Mouse (Mus musculus) spleen, adult 2 months (tissue): Measurements from ENCODE around the gene Rtp1. TPM values are rescaled to one million over a fixed set of nuclear protein-coding genes. Genes with fewer than 3 reads are reported as not detected.

Experiments
- DNase-seq, 2 experiments: peaks; one replicate each; pipeline versions ENCODE4 v3.0.0 to v3.0.0-alpha.2; 2012 to 2021; ENCODE audit warnings: low spot score in 2 of 2, low read depth in 1 of 2
- H3K27ac ChIP-seq: fragments of 200-500 bp; 2 replicates; pipeline ENCODE4 v1.5.1; 2012; ENCODE audit warnings: low read length, inconsistent platforms; ENCODE audit not compliant: insufficient read depth
- H3K27me3 ChIP-seq: fragments of 200-500 bp; 2 replicates; pipeline ENCODE4 v1.6.1; 2012; ENCODE audit warnings: mild to moderate bottlenecking, moderate library complexity, low read length, inconsistent platforms; ENCODE audit not compliant: control insufficient read depth, insufficient read depth
- H3K36me3 ChIP-seq: fragments of 200-500 bp; 2 replicates; pipeline ENCODE4 v1.6.1; 2012; ENCODE audit warnings: mild to moderate bottlenecking, low read length, inconsistent platforms; ENCODE audit not compliant: control insufficient read depth, insufficient read depth
- H3K4me1 ChIP-seq: fragments of 200-500 bp; 2 replicates; pipeline ENCODE4 v1.6.1; 2011; ENCODE audit warnings: inconsistent platforms; ENCODE audit not compliant: control insufficient read depth, insufficient read depth, insufficient read length
- H3K4me3 ChIP-seq: fragments of 200-500 bp; 2 replicates; pipeline ENCODE4 v1.5.1; 2011; ENCODE audit warnings: mild to moderate bottlenecking, inconsistent platforms; ENCODE audit not compliant: insufficient read depth, insufficient read length; ENCODE audit errors: extremely low read depth
- CTCF ChIP-seq: fragments of 200-500 bp; IDR thresholded peaks from 2 replicates; pipeline ENCODE4 v1.5.1; 2011; ENCODE audit warnings: mild to moderate bottlenecking, inconsistent platforms; ENCODE audit not compliant: insufficient read depth, insufficient read length, insufficient replicate concordance; ENCODE audit errors: extremely low read depth
- POLR2A ChIP-seq: fragments of 200-500 bp; IDR thresholded peaks from 2 replicates; pipeline ENCODE4 v1.6.1; 2011; ENCODE audit warnings: low read depth, low read length, inconsistent platforms
- WGBS: fragments of 180-500 bp; shearing (Covaris S2); methylation state at CpG from one replicate; pipeline ENCODE4 v1.1.7; 2018; 5-methylcytosine and 5-hydroxymethylcytosine counted together
- polyA plus RNA-seq: library from polyadenylated mRNA; depleted of rRNA; stranded (reverse); fragments of >200 nt; gene quantifications from 2 replicates; pipeline ENCODE4 v1.2.3, GENCODE M21; 2012

The Rtp1 gene
- polyA plus RNA-seq, 1 experiment = not detected

DNA sequence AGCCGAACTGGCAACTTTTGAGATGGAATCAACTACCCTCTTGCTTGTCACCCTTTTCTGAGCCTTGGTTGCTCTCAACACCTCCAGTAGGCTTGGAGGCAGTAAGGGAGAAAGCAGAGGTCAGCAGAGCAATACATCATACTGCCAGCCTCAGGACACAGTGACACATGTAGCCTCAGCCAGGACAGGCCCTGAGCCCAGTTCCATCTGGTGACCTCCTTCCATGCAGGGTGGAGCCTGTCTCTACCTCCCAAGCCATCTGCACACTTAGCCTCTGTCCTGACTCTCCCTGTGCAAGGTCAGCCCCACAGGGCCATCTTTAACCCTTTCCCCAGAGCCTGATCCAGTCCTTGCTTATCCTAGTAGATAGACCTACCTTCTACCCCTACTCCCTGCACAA is 1.2 kb upstream of the Rtp1 start:
- DNase-seq = no peak
- 92% methylated on average over 1 of the region's 1 CpGs for WGBS
- Histone ChIP-seq H3K4me1 (no peaks in the 10 kb centered on the region), H3K27ac (no peak overlapping the region), H3K36me3 (no peaks in the 10 kb centered on the region), H3K4me3 (no peak overlapping the region), H3K27me3 (no peaks in the 10 kb centered on the region)
- no peak for TF ChIP-seq POLR2A
- TF ChIP-seq CTCF = no peak

DNA sequence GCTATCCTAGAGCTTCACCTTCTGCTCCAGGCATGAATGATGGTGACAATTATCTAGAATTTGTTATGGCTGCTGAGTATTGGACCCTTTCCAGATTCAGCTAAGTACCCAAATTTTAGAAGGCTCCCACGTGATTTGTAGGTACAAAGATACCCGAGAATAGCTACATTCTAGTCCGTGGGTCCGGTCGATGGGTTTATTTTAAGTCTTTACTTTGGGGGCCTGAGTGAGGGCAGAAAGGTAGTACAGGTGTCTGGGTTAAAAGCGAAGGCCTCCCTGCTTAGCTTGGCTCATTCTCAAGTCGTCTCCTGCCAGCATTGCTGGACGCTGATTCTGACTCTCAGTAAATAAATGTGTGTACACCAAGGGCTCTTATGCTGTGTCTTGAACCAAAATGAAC is 1.1 kb downstream of the Rtp1 start:
- Histone ChIP-seq H3K4me1 (no peaks in the 10 kb centered on the region), H3K36me3 (no peaks in the 10 kb centered on the region), H3K27me3 (no peaks in the 10 kb centered on the region), H3K27ac (no peak overlapping the region), H3K4me3 (no peak overlapping the region)
- WGBS = 90% methylated on average over 8 of the region's 8 CpGs
- DNase-seq = no peak
- TF ChIP-seq POLR2A (no peak), CTCF (no peak)

DNA sequence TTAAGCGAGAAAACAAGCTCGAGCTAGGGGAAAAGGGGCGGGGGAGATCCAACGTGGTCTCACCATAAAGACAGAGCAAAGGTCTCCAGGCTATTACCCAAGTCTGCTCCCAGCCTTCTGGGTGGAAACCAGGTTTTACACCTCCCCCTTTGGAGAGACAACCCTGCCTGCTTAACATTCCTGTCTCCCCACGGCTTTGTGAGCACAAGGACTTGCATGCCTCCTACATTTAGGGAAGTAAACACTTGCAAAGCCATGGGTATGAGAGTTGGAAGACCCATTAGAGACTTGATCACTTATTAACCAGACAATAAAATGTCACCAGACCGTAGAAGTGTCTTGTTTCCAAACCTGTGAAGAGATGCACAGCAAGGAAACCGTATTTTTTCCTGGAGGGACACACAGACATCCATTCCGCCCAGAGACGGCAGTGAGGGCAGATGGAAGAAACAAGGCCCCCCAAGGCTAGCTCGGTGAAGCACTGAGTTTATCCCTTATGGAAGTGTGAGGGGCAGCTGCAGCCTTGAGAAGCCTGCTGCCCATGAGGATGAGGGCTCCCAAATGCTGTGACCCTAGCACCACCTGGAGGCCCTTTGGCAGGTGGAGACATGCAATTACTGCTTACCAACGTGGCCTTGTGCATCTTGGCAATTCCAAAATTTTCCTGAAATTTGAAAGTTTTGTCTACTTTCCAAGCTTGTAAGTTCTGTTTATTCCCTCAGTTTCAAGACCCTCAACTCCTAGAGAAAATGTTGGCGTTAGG is 8.7 kb downstream of the Rtp1 start:
- Histone ChIP-seq H3K4me1 (no peaks in the 10 kb centered on the region), H3K27ac (no peak overlapping the region), H3K27me3 (no peaks in the 10 kb centered on the region), H3K36me3 (no peaks in the 10 kb centered on the region), H3K4me3 (no peak overlapping the region)
- 70% methylated on average over 12 of the region's 12 CpGs for WGBS
- no peak for DNase-seq
- TF ChIP-seq POLR2A (no peak), CTCF (peak; percentile 26; the same call in 1 of the 2 replicates)

DNA sequence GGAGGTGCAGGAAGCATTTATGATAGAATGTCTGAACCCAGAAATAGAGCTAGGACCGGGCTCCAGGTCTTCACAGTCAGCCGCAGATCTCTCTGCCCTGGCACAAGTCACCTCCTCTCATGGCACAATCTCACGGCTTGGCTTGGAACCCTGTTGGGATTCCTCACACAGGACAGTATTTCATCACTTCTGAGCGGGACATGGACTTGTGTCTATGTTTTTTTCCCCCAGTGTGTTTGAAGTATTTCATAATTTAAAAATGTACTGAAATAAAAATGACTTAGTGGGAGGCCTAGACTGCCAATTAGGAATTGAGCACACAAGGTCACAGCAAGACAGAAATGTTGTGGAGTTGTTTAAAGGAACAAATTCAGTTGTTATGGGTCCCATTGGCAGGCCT is 15.3 kb downstream of the Rtp1 start:
- TF ChIP-seq CTCF = no peak
- no peak for TF ChIP-seq POLR2A
- Histone ChIP-seq H3K27me3 (no peaks in the 10 kb centered on the region), H3K27ac (no peak overlapping the region), H3K36me3 (no peaks in the 10 kb centered on the region), H3K4me3 (no peak overlapping the region), H3K4me1 (no peaks in the 10 kb centered on the region)
- no peak for DNase-seq
- 88% methylated on average over 4 of the region's 4 CpGs for WGBS

DNA sequence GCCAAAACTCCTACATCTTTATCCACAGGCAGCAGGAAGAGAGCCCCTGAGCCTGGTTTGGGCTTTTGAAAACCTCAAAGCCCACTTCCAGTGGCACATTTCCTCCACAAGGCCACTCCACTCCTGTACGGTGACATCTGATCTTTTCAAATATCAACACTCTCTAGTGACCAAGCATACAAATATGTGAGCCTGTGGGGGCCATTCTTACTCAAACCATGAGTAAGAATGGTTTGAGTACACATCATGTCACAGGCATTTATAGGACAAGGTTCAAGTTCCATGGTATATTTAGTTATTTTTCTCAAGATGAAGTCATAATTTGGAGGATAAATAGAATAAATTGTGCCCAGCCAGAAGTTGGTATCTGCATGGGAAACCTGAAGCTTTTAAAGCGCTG is 21.0 kb downstream of the Rtp1 start:
- no peaks in the 10 kb centered on the region for H3K27me3 ChIP-seq
- H3K27ac ChIP-seq = no peak overlapping the region
- 57% methylated on average over 2 of the region's 2 CpGs for WGBS
- no peaks in the 10 kb centered on the region for H3K36me3 ChIP-seq
- no peaks in the 10 kb centered on the region for H3K4me1 ChIP-seq
- TF ChIP-seq POLR2A (no peak), CTCF (no peak)
- no peak overlapping the region for H3K4me3 ChIP-seq
- no peak for DNase-seq

DNA sequence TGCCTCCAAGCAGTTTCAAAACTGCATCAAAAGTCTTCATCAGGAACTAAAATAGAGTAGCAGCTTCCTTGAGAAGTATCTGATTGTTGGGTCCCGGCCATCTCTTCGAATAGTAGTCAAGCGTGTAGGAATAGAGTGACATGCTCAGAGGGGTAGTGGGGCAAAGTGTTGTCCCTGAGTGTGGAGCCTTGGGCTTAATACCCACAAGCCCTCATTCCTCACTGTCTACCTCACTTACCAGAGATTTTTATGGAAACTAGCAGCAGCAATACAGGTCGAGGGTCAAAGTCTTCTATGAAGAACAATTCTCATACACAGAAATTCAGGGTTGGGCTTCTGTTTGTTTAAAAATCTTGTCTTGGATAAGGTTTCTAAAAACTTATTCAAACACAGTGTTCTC is 21.9 kb downstream of the Rtp1 start:
- no peaks in the 10 kb centered on the region for H3K36me3 ChIP-seq
- H3K4me1 ChIP-seq = no peaks in the 10 kb centered on the region
- no peak overlapping the region for H3K4me3 ChIP-seq
- no peak for DNase-seq
- H3K27ac ChIP-seq = no peak overlapping the region
- TF ChIP-seq CTCF = no peak
- TF ChIP-seq POLR2A = no peak
- 88% methylated on average over 4 of the region's 4 CpGs for WGBS
- H3K27me3 ChIP-seq = no peaks in the 10 kb centered on the region

DNA sequence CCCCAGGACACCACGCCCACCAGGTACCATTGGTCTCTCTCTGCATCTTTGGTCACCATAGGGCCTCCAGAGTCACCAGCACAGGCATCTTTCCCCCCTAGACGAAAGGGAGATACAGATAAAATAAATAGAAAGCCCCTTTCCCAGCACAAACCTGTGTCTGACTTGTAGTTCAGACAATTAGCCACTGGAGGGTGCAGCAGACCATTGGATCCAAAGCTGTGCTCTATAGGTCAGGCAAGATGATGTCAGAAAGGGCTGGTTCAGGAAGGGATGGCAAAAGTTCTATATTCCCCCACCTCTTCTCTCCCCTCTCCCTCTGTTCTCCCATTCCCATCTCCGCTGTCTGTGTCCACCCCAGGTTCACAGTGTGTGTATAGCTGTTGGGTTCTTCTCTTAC is 23.5 kb downstream of the Rtp1 start:
- peak in 1 of 2 experiments; percentile 26 for DNase-seq
- no peak overlapping the region for H3K27ac ChIP-seq
- H3K4me1 ChIP-seq = no peaks in the 10 kb centered on the region
- H3K36me3 ChIP-seq = no peaks in the 10 kb centered on the region
- 42% methylated on average over 3 of the region's 3 CpGs for WGBS
- H3K4me3 ChIP-seq = no peak overlapping the region
- no peaks in the 10 kb centered on the region for H3K27me3 ChIP-seq
- TF ChIP-seq POLR2A = no peak
- TF ChIP-seq CTCF = peak; percentile 44; the same call in 1 of the 2 replicates
